Mouse (Mus musculus) liver, adult 2 months (tissue): ENCODE measurements around the gene Mrpl10. TPM values are rescaled to one million over a fixed set of nuclear protein-coding genes. Genes with fewer than 3 reads are reported as not detected.

Source experiments
- DNase-seq: peaks from one replicate; pipeline ENCODE4 v3.0.0-alpha.2; 2011; ENCODE audit warnings: low read depth, low spot score; ENCODE audit errors: extremely low read depth
- H3K27ac ChIP-seq: fragments of 200-500 bp; replicated peaks from 2 replicates; pipeline ENCODE4 v1.5.1; 2012; ENCODE audit warnings: low read depth, mild to moderate bottlenecking, control low read depth, inconsistent platforms, low read length; ENCODE audit not compliant: insufficient read depth
- H3K27me3 ChIP-seq: fragments of 200-500 bp; 2 replicates; pipeline ENCODE4 v1.6.1; 2012; ENCODE audit warnings: mild to moderate bottlenecking, moderate library complexity, low read length, inconsistent platforms; ENCODE audit not compliant: control insufficient read depth, insufficient read depth
- H3K36me3 ChIP-seq: fragments of 200-500 bp; 2 replicates; pipeline ENCODE4 v1.6.1; 2012; ENCODE audit warnings: low read length, inconsistent platforms; ENCODE audit not compliant: control insufficient read depth, insufficient read depth
- H3K4me1 ChIP-seq: fragments of 200-500 bp; 2 replicates; pipeline ENCODE4 v1.6.1; 2011; ENCODE audit warnings: low read length; ENCODE audit not compliant: control insufficient read depth, insufficient read depth
- H3K4me3 ChIP-seq: fragments of 200-500 bp; 2 replicates; pipeline ENCODE4 v1.5.1; 2011; ENCODE audit warnings: low read depth, mild to moderate bottlenecking, control low read depth, low read length, moderate library complexity; ENCODE audit not compliant: insufficient read depth
- H3K79me2 ChIP-seq: fragments of 200-500 bp; 2 replicates; pipeline ENCODE4 v1.6.1; 2012; ENCODE audit warnings: inconsistent platforms, mild to moderate bottlenecking, low read length, moderate library complexity; ENCODE audit not compliant: control insufficient read depth, insufficient read depth
- H3K9ac ChIP-seq: fragments of 200-500 bp; 2 replicates; pipeline ENCODE4 v1.6.1; 2012; ENCODE audit warnings: low read depth, mild to moderate bottlenecking, control low read depth, inconsistent platforms, low read length
- CTCF ChIP-seq: fragments of 200-500 bp; IDR thresholded peaks from 2 replicates; pipeline ENCODE4 v1.5.1; 2011; ENCODE audit warnings: low read depth, low read length, control low read depth
- POLR2A ChIP-seq: fragments of 200-500 bp; IDR thresholded peaks from 2 replicates; pipeline ENCODE4 v1.6.1; 2011; ENCODE audit warnings: low read length, control low read depth; ENCODE audit not compliant: insufficient read depth; ENCODE audit errors: extremely low read depth
- WGBS: fragments of 180-500 bp; shearing (Covaris S2); methylation state at CpG from one replicate; pipeline ENCODE4 v1.1.7; 2018; 5-methylcytosine and 5-hydroxymethylcytosine counted together
- polyA plus RNA-seq: library from polyadenylated mRNA; depleted of rRNA; stranded (reverse); fragments of >200 nt; gene quantifications from 2 replicates; pipeline ENCODE4 v1.2.3, GENCODE M21; 2012
- total RNA-seq: library from RNA; depleted of rRNA; stranded (reverse); fragments of >200 nt; gene quantifications from 2 replicates; pipeline ENCODE4 v1.2.3, GENCODE M21; 2014

Mrpl10 gene
- total and polyA plus RNA-seq, 2 experiments = 19.5 to 86.8 TPM

DNA sequence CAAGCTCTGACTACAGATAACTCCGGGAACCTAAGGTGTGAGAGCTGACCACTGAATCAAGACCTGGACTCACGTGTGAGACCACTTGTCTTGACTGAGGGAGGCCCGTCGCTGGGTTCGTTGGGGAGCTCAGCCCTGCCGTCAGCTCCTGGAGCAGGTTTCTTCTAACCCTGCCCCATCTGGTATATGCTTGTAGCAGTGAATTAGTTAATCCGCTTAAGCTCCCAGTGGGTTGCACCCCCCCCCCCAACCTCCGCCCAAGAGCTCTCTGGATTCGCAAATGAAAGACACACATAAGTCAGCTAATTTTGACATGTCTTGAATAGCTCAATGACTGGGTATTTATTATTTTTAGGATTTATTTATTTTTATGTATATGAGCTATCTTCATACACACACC lies 38.9 kb downstream of the Mrpl10 start:
- no peak for DNase-seq
- no peaks in the 10 kb centered on the region for H3K4me1 ChIP-seq
- H3K79me2 ChIP-seq = no peaks in the 10 kb centered on the region
- H3K36me3 ChIP-seq = no peaks in the 10 kb centered on the region
- no peak for TF ChIP-seq POLR2A
- TF ChIP-seq CTCF = no peak
- H3K4me3 ChIP-seq = no peak overlapping the region
- H3K27ac ChIP-seq = no peak overlapping the region
- WGBS = 49% methylated on average over 9 of the region's 9 CpGs
- 0 out of 2 replicates have a peak, but pooled peaks cover 2% of the 10 kb centered on the region for H3K27me3 ChIP-seq
- H3K9ac ChIP-seq = no peak overlapping the region

GRCm38 (mm10) chr11:97082977-97083376 lies 41.6 kb downstream of the Mrpl10 start:
- no peak overlapping the region for H3K27ac ChIP-seq
- no peaks in the 10 kb centered on the region for H3K36me3 ChIP-seq
- TF ChIP-seq CTCF (peak; percentile 49), POLR2A (no peak)
- H3K79me2 ChIP-seq = no peaks in the 10 kb centered on the region
- no peaks in the 10 kb centered on the region for H3K4me1 ChIP-seq
- DNase-seq = peak; percentile 29
- no peak overlapping the region for H3K9ac ChIP-seq
- H3K27me3 ChIP-seq = peaks cover 2% of the 10 kb centered on the region; the same call in 1 of the 2 replicates
- WGBS = 35% methylated on average over 11 of the region's 11 CpGs
- no peak overlapping the region for H3K4me3 ChIP-seq

DNA sequence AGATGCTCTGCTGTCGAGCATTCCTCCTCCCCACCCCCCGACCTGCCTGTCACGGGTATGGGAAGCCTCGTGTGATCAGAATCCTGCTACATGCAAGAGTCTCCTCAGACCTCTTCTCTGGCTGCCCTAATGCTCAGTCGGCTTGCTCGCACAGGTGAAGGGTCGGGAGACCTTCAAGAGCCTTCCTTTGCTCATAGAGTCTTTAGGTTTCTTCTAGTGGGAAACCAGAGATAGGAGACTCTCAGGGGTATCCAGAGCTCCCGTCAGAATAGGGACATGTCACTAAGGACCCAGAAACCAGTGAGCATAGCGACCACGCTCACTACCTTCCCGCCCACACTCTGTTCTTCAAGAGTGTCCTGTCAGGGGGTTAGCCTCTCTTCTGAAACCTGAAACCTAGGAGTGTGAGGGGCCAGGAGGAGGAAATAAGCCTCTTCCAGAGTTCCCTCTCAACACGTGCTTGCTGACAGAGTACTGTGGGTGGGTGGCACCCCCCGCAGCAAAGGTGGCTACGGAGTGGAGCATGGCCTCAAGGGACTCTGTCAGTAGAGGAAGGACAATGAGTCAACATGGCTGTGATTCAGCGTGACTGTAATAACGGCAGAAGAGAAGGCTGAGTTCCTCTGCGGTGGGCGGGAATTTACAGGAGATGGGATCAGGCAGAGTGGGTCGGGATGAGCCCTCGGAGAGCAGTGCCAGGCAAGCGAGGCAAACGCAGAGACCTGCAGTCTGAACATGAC lies 42.2 kb downstream of the Mrpl10 start:
- H3K27ac ChIP-seq = no peak overlapping the region
- no peaks in the 10 kb centered on the region for H3K79me2 ChIP-seq
- H3K4me3 ChIP-seq = no peak overlapping the region
- 33% methylated on average over 22 of the region's 22 CpGs for WGBS
- H3K9ac ChIP-seq = no peak overlapping the region
- no peaks in the 10 kb centered on the region for H3K4me1 ChIP-seq
- H3K36me3 ChIP-seq = no peaks in the 10 kb centered on the region
- no peak for TF ChIP-seq POLR2A
- TF ChIP-seq CTCF = no peak
- no peak for DNase-seq
- H3K27me3 ChIP-seq = peaks cover 2% of the 10 kb centered on the region; the same call in 1 of the 2 replicates

DNA sequence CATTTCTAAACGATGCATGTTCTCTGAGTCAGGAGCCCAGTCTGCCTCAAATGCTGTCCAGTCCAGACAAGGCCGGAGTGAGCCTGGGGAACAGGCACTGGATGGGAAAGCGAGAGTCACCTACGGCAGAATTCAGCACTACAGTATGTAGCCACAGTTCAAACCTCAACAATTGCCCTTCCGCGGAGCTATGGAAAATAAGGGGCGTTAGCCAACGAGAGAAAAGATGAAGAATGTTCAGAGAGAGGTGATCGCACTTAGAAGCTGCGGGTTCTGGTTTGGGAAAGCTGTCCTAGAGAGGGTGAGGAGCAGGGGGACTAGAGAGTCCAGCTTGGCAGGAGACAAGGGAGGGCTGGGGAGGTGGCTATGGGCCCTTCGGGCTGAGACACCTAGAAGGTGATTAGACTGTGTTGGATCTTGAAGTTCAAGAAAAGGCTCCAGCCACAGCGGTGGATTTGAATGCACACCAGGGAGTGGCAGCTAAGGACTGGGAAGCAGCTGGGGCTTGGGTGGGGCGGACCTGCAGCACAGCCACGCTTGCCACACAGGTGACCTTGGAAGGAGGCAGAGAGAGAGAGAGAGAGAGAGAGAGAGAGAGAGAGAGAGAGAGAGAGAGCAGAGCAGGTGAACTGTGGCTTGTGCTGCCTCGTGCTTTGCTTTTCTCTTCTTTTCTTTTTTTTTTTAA lies 43.6 kb downstream of the Mrpl10 start:
- WGBS = 85% methylated on average over 15 of the region's 15 CpGs
- no peaks in the 10 kb centered on the region for H3K4me1 ChIP-seq
- DNase-seq = no peak
- H3K4me3 ChIP-seq = no peak overlapping the region
- peaks cover 2% of the 10 kb centered on the region; the same call in 1 of the 2 replicates for H3K27me3 ChIP-seq
- no peak overlapping the region for H3K27ac ChIP-seq
- no peaks in the 10 kb centered on the region for H3K79me2 ChIP-seq
- TF ChIP-seq CTCF (no peak), POLR2A (no peak)
- no peak overlapping the region for H3K9ac ChIP-seq
- H3K36me3 ChIP-seq = no peaks in the 10 kb centered on the region

DNA sequence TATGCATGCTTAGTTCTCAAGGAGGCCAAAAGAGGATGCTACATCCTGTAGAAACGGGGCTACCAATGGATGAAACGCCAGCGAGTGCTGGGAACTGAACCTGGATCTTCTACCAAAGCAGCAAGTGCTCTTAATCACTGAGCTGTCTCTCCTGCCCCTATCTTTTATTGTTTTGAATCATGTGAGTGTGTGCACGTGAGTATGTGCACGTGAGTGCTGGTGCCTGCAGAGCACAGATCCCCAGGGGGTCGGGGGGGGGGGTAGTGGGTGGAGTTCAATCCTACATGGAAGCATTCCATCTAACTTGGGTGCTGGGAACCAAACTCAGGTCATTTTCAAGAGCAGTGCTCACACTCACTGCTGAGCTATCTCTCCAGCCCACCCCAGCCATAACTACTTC lies 45.0 kb downstream of the Mrpl10 start:
- H3K4me1 ChIP-seq = no peaks in the 10 kb centered on the region
- H3K36me3 ChIP-seq = no peaks in the 10 kb centered on the region
- TF ChIP-seq POLR2A (no peak), CTCF (no peak)
- H3K79me2 ChIP-seq = no peaks in the 10 kb centered on the region
- H3K27ac ChIP-seq = no peak overlapping the region
- H3K27me3 ChIP-seq = peaks cover 2% of the 10 kb centered on the region; the same call in 1 of the 2 replicates
- 66% methylated on average over 6 of the region's 6 CpGs for WGBS
- DNase-seq = no peak
- H3K9ac ChIP-seq = no peak overlapping the region
- H3K4me3 ChIP-seq = no peak overlapping the region
